Mouse (Mus musculus) adipocyte (in vitro differentiated cells): ENCODE results near the gene Ccdc177.
"Not testable (repeated sequence)": the region's sequence is repeated elsewhere in the genome, so short reads cannot be mapped to it uniquely, and the experiment has no call there.

Experiments used
- DNase-seq: peaks from one replicate; pipeline ENCODE4 v3.0.0-alpha.2; 2016; ENCODE audit warnings: low spot score

The Ccdc177 gene

GRCm38 (mm10) chr12:80760396-80760801 lies at the start of gene Ccdc177:
TSS of gene Ccdc177 (minus strand) at chr12:80760687.
- no peak for DNase-seq

DNA sequence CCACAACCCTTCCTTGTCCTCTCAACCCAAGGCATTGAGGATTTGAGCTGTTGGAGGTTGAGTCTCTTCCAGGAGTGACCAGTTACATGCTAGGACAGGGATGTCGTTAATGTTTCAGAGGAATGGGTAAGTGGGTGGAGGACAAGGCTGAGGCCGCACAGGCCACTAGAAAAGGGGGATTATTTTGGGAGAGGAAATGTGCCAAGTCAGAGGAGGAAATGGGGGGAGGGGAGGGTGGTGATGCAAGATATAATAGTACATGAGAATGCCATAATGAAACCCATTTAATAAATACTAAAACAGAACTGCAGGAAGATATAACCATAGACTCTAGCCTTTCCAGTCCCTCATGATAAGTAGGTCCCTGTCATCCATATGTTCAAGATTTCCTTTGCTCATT lies 49.5 kb upstream of the Ccdc177 start:
- DNase-seq, result no peak

GRCm38 (mm10) chr12:80807451-80808085 lies 47.1 kb upstream of the Ccdc177 start:
- no peak for DNase-seq

DNA sequence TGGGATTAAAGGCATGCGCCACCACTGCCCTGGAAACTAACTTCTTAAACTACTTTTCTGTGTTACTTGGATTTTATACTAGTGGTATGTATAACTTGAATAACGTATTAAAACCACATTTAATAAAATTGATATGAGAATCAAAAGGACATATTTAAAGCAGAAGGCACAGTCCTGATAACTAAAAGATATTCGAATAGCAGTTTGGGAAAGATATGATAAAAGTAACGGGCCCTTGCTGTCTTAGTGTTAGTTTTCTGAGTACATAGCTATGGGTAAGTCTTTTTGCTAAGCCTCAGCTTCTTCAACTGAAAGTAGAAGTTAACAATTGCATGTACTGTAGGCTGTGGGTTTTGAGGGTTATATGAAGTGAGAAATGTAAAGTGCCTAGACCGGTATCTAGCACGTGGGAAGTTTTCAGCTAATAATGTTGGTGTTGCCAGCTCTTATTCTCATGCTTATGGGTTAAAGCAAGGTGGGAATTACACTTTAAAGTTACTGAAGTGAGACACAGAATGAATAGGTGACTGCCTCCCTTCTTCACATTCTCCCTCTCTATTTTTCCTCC lies 44.5 kb upstream of the Ccdc177 start:
- no peak for DNase-seq

DNA sequence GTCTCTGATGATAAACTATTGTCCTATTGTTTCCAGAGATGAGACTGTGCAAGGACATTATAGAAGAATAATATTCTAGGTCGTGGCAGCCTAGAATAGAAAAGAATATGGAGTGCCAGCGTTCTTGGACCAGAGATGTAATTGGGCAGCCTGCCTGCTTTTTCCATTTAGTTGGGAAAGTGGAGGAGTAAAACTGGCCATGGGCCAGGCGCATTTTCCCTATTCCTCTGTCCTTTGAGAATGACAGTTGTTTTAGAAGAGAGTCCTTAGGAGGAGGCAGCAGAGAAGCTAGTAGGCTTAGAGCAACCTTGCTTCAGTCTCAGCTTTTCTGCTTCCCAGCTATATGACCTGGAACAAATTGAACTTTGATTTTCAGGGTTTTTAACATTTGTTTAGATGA lies 43.4 kb upstream of the Ccdc177 start:
- peak; percentile 68 for DNase-seq

GRCm38 (mm10) chr12:80801443-80801842 lies 41.0 kb upstream of the Ccdc177 start:
- DNase-seq, result no peak

GRCm38 (mm10) chr12:80800156-80800555 lies 39.7 kb upstream of the Ccdc177 start:
- DNase-seq, result no peak

- DNase-seq, result no peak
Measured at GRCm38 (mm10) chr12:80798271-80798670, 37.8 kb upstream of the Ccdc177 start.

DNA sequence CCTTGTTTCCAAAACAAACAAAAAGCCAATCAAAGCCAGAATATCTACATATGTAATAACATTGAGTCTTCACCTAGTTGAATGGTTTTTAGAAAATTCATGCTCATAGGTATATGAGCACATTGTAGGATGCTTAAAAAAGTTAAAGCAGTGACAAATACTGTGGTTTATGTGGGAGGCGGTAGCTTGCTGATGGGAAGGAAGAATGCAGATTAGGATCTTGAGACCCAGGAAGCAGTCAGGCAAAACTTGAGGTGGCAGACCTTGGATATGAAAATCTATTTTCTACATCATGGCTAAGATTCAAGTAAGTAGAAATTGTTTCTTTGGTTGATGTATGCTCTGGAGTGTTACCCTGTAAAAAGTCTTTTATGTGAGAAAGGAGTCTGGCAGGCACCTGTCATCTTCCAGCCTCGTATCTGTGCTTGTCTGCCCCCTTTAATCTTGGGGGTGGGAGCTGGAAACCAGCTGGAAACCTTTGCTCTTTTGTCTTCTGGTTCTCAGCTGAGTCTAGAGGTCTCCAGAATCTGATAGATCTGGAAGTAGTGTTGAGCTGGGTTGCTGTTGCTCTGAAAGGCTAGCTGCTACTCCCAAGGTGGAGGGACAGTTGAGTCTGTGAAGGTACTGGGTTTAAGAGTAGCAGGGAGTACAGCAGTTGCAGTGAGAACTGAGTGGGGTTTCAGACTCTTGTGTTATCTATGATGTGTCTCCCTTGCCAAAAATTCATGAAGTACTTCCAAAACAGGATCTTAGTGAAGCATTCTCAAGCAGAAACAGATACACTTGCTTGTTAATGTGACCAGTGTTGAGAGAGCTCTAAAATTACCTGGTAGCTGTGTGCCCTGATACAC lies 34.7 kb upstream of the Ccdc177 start:
- no peak for DNase-seq

DNA sequence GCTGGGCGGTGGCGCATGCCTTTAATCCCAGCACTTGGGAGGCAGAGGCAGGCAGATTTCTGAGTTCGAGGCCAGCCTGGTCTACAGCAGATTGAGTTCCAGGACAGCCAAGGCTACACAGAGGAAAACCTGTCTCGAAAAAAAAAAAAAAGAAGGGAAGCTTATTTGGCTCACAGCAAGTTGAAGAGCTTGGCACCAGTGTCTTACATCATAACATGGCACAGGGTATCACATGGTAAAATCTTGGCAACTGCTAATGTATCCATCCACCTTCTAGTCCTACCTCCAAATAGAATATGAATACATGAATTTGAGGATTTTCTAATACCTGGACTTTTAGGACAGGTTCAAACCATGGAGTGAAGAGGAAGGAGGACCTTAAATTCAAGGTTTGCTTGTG lies 34.0 kb upstream of the Ccdc177 start:
- DNase-seq, result no peak

- DNase-seq, result no peak
Measured at GRCm38 (mm10) chr12:80793535-80793934, 33.0 kb upstream of the Ccdc177 start.

GRCm38 (mm10) chr12:80792867-80793266 lies 32.4 kb upstream of the Ccdc177 start:
- DNase-seq, result no peak

- peak; percentile 69 for DNase-seq
Measured at GRCm38 (mm10) chr12:80791571-80792444, 31.3 kb upstream of the Ccdc177 start.

- DNase-seq, result no peak
Measured at GRCm38 (mm10) chr12:80790700-80791570, 30.4 kb upstream of the Ccdc177 start.

DNA sequence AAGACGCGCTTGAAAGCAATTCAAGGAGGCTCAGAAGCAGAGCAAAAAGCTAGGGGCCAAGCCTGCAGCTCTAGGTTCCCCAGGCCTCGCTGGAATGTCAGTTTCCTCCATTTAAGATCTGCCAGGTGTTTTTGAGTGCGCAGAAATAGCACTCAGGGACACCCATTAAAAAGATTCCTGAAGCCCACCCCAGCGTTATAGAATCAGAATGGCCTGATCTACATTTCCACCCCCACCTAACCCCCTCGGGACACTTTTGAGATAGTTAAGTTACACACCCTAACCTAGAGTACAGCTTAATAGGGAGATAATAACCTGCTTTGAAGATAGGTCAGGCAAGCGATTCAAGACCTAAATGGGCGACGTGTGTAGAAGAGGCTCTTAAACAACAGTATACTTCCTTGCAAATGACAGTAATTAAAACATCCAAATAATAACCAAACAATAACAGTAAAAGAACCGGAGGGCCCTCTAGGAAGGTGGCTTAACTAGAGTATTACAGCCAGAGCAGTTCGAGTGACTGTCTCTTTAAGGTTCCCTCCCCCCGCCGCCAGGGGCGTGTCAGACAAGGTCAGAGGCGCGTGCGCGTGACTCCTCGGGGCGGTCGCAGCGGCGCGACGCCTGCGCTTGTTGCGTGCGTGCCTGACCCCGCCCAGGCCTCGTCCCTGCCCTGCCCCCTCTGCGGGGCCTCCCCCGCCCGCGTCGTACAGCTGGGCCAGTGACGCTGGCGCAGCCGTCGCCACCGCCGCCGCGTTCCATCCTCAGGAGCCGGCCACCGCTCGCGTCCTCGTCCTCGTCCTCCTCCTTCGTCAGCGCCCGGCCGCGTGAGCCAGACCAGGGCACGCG lies 29.6 kb upstream of the Ccdc177 start, which contains the start of gene Susd6:
TSS of gene Susd6 (plus strand) at position 662 of the 846 bp plus-strand sequence.
- DNase-seq, result peak; percentile 97

GRCm38 (mm10) chr12:80789276-80789675 lies 28.8 kb upstream of the Ccdc177 start:
- not testable (repeated sequence) for DNase-seq

GRCm38 (mm10) chr12:80788188-80788587 lies 27.7 kb upstream of the Ccdc177 start:
- DNase-seq, result no peak

DNA sequence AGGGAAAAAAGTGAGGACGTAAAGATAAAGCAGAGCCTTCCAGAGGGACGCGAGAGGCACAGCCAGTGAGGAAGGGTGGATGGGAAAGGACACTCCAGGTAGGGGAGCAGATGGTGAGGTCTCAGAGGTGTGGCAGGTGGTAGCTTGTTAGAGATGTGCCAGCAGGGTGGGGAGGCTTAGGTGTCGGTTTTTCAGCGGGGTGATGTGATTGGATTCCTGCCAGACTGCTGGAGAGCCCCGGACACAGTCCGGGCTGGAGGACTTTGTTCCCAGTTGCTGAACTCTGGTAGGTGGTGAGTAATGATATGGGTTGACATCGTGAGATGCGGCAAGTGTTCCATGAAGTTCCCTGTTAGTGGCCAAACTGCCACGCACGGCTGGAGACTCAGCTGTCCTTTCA lies 27.1 kb upstream of the Ccdc177 start:
- DNase-seq, result no peak

GRCm38 (mm10) chr12:80786591-80786990 lies 26.1 kb upstream of the Ccdc177 start:
- DNase-seq, result no peak

GRCm38 (mm10) chr12:80785597-80785996 lies 25.1 kb upstream of the Ccdc177 start:
- no peak for DNase-seq
